Mouse (Mus musculus): Measurements from ENCODE around the gene Krt33a.

Gene Krt33a

GRCm38 (mm10) chr11:100016112-100016511 is at the start of gene Krt33a:
Gene Krt33a (minus strand): TSS chr11:100016212.
- DNase-seq (ENCODE audit: low read depth, low spot score), result no peak

DNA sequence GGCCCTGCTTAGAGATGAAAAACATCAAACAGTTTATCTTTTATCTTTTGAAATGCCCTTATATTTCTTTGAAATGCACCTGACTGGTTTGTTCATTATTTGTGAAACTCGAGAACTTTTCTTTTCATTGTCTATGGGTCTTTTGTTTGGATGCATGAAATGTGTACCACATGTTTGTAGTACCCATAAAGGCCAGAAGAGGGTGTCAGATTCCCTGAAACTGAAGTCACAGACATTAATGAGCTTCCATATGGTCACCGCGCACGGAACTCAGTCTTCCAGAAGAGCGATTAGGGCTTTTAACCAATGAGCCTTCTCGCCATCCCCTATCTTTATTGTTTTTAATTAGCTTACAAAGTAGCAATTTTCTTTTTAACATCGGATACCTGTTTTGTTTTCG is 42.9 kb upstream of the Krt33a start:
- DNase-seq (ENCODE audit: low read depth, low spot score), result no peak

- no peak for DNase-seq (ENCODE audit: low read depth, low spot score)
These were observed 40.0 kb upstream of the Krt33a start for GRCm38 (mm10) chr11:100055686-100056655.

- no peak for DNase-seq (ENCODE audit: low read depth, low spot score)
These were observed 34.4 kb upstream of the Krt33a start, which contains the start of gene Krt31 for GRCm38 (mm10) chr11:100050451-100050850. Gene Krt31 (minus strand): TSS chr11:100050551.

GRCm38 (mm10) chr11:100047193-100047592 is 31.2 kb upstream of the Krt33a start:
- no peak for DNase-seq (ENCODE audit: low read depth, low spot score)

DNA sequence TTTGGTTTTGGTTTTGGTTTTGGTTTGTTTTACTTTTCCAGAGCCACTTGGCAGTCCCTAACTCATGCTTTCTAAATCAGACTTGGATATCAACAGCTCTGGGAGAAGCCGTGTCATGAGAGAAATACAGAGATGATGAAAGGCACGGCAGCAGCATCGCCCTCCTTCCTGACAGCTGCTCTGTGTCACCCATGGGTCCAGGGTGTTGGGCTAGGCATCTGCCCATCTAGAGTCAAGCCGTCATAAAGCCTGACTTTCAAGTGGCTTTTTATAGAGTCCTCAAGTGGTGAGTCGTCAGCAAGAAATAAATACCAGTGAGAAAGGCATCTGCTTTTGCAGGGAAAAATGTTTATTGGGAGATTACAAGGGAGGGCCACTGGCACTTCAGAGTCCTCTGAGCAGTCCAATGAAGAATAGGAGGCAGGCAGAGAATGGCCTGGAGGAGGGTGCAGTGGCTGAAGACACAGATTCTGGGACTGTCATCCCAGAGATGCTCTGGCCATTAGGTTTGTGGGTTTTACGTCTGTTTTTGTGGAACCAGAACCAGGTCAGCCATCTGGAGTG is 30.4 kb upstream of the Krt33a start:
- no peak for DNase-seq (ENCODE audit: low read depth, low spot score)

GRCm38 (mm10) chr11:100041454-100041853 is 25.4 kb upstream of the Krt33a start, which contains the start of gene Krt34:
Gene Krt34 (minus strand): TSS chr11:100041554.
- DNase-seq (ENCODE audit: low read depth, low spot score), result no peak

- DNase-seq (ENCODE audit: low read depth, low spot score), result no peak
These were observed 13.8 kb upstream of the Krt33a start, which contains the start of gene Krt33b for GRCm38 (mm10) chr11:100029768-100030167. Gene Krt33b (minus strand): TSS chr11:100029868.

- no peak for DNase-seq (ENCODE audit: low read depth, low spot score)
These were observed 5.4 kb upstream of the Krt33a start for GRCm38 (mm10) chr11:100021438-100021837.

DNA sequence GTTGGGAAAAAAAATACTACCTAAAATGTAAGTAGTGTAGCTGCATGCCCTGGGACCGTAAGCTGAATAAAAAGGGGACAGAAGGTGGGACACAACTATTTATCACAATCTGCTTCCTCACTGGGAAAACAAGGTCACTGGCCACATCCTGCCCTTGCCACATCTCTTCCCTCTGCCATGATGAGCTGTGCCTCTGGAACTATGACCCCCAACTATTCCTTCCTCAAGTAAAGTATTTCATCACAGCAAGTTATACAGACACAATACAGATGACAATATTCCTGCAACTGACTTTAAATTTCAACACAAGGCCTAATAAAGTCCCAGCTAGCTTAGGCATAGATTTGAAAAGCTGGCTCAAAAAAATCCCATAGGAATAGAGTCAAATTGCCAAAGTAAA is 3.5 kb upstream of the Krt33a start:
- DNase-seq (ENCODE audit: low read depth, low spot score), result no peak

- DNase-seq (ENCODE audit: low read depth, low spot score), result no peak
These were observed 2.3 kb downstream of the Krt33a start for GRCm38 (mm10) chr11:100013691-100014171.

DNA sequence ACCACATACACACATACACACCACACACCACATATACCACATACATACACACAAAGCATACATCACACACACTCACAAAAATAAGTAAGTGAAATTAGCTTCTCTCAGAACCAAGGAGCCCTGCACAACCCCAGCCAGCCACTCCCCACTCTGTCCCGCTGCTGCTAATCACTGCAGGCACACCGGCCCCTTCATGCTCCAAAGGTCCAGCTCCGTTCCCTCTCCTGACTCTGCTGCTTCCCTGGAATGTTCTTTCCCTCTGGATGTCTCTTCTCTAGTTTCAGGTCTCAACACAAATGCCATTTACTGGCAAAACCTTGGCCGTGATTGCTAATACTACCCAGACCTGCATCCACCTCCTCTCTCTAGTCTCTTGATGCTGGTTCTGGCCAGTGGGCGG is 5.3 kb downstream of the Krt33a start:
- DNase-seq (ENCODE audit: low read depth, low spot score), result no peak

GRCm38 (mm10) chr11:100008336-100008735 is 7.7 kb downstream of the Krt33a start:
- DNase-seq (ENCODE audit: low read depth, low spot score), result no peak

DNA sequence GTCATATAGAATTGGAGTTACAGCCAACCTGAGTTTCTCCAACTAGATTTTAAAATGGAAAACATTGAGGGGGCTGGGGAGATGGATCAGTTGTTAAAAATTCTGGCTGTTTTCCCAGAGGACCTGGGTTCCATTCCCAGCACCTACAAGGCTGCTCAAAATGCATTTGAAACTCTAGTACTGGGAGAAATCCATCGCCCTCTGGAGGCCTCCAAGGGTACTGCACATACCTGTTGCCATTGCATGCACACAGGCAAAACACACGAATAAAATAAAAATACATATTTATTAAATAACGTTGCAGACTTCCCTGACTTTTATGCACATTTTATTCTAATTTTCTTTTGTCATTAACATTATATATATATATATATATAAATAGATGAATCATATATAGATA is 9.4 kb downstream of the Krt33a start:
- DNase-seq (ENCODE audit: low read depth, low spot score), result no peak

GRCm38 (mm10) chr11:100005905-100006304 is 10.1 kb downstream of the Krt33a start:
- DNase-seq (ENCODE audit: low read depth, low spot score), result no peak

- DNase-seq (ENCODE audit: low read depth, low spot score), result no peak
These were observed 11.2 kb downstream of the Krt33a start for GRCm38 (mm10) chr11:100004846-100005245.

GRCm38 (mm10) chr11:99999091-99999490 is 16.9 kb downstream of the Krt33a start:
- no peak for DNase-seq (ENCODE audit: low read depth, low spot score)

- no peak for DNase-seq (ENCODE audit: low read depth, low spot score)
These were observed 21.7 kb downstream of the Krt33a start for GRCm38 (mm10) chr11:99994384-99994661.

DNA sequence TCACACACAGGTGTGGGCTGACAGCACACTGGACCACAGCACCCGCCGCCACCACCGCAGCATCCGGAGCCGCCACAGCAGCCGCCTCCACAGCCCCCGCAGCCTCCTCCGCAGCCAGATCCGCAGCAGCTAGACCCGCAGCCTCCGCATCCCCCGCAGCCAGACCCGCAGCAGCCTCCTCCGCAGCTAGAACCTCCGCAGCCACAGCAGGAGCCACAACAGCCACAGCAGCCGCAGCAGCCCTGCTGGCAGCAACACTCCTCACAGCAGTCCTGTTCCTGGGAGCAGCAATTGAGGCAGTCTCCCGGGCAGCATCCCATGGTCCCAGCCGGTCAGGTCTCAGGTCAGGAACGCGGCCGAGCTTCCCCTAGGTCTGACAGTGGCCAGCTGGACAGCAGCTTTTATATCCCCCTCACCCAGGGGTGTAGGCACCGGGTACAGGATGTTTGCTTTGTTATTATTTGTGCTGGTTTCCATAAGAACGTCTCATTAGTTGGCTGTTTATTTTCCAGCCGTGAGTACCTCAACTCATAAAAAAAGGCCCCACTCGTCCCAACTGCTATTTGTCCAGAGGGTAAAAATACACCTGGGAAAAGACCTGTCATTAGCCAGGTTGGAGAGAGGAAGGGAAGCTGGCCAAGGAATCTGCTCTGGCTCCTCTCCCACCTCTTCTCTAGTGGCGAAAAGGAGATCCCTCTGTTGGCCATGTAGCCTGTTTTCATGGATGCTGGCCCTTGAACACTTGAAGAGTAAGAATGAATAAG is 22.2 kb downstream of the Krt33a start, which contains the start of gene Krtap17-1:
Krtap17-1 (minus strand) TSS at position 375 of the 764 bp plus-strand sequence.
- no peak for DNase-seq (ENCODE audit: low read depth, low spot score)

GRCm38 (mm10) chr11:99990571-99990970 is 25.4 kb downstream of the Krt33a start:
- DNase-seq (ENCODE audit: low read depth, low spot score), result no peak

DNA sequence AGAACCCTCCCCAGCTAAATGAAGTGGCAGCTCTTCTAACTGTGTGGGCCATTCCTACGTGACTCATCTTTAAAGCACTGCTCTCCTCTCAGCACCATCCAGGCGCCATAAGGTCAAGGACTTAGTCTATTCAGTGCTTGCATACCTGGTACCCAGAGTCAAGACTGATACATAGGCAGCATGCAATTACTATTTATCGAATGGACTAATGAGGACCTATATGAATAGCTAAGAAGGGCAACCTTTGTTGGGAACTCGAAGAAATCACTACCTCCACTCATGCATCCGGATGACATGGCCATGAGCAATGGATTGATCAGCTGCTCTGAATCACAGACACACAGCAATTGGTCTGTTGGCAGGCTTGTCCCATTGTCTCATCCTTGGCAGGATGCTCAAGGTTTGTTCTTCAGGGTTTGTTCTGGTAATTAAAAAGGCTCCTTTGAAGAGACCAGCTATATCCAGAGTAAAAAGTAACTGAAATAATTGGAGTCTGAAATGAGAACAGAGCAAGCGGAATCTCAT is 26.1 kb downstream of the Krt33a start:
- DNase-seq (ENCODE audit: low read depth, low spot score), result no peak

DNA sequence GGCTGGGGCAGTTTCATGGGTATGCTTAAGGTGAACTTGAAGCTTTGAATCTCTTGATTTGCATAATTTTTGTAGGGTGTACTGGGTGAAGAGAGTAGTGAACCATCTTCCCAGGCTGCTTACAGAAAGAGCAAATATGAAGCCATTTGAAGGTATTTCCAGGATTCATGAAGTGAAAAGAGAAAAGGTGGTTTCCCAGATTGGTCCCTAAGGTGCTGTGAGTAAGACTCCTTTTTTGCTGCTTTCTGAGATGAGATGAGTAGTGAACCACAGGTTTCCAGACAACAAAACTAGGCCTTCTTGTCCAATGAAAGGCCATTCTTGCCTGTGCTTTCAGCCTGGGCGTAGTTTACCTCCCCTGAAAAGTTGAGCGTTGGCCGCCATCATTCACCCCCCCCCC is 27.5 kb downstream of the Krt33a start:
- no peak for DNase-seq (ENCODE audit: low read depth, low spot score)
